Mouse (Mus musculus) spleen, adult 2 months (tissue): ENCODE measurements around the gene Cryab. TPM values are rescaled to one million over a fixed set of nuclear protein-coding genes. Genes with fewer than 3 reads are reported as not detected.

ENCODE experiments used
- DNase-seq, 2 experiments: peaks; one replicate each; pipeline versions ENCODE4 v3.0.0 to v3.0.0-alpha.2; 2012 to 2021; ENCODE audit warnings: low spot score in 2 of 2, low read depth in 1 of 2
- H3K27ac ChIP-seq: fragments of 200-500 bp; 2 replicates; pipeline ENCODE4 v1.5.1; 2012; ENCODE audit warnings: low read length, inconsistent platforms; ENCODE audit not compliant: insufficient read depth
- H3K27me3 ChIP-seq: fragments of 200-500 bp; 2 replicates; pipeline ENCODE4 v1.6.1; 2012; ENCODE audit warnings: mild to moderate bottlenecking, moderate library complexity, low read length, inconsistent platforms; ENCODE audit not compliant: control insufficient read depth, insufficient read depth
- H3K36me3 ChIP-seq: fragments of 200-500 bp; 2 replicates; pipeline ENCODE4 v1.6.1; 2012; ENCODE audit warnings: mild to moderate bottlenecking, low read length, inconsistent platforms; ENCODE audit not compliant: control insufficient read depth, insufficient read depth
- H3K4me1 ChIP-seq: fragments of 200-500 bp; 2 replicates; pipeline ENCODE4 v1.6.1; 2011; ENCODE audit warnings: inconsistent platforms; ENCODE audit not compliant: control insufficient read depth, insufficient read depth, insufficient read length
- H3K4me3 ChIP-seq: fragments of 200-500 bp; 2 replicates; pipeline ENCODE4 v1.5.1; 2011; ENCODE audit warnings: mild to moderate bottlenecking, inconsistent platforms; ENCODE audit not compliant: insufficient read depth, insufficient read length; ENCODE audit errors: extremely low read depth
- CTCF ChIP-seq: fragments of 200-500 bp; IDR thresholded peaks from 2 replicates; pipeline ENCODE4 v1.5.1; 2011; ENCODE audit warnings: mild to moderate bottlenecking, inconsistent platforms; ENCODE audit not compliant: insufficient read depth, insufficient read length, insufficient replicate concordance; ENCODE audit errors: extremely low read depth
- POLR2A ChIP-seq: fragments of 200-500 bp; IDR thresholded peaks from 2 replicates; pipeline ENCODE4 v1.6.1; 2011; ENCODE audit warnings: low read depth, low read length, inconsistent platforms
- WGBS: fragments of 180-500 bp; shearing (Covaris S2); methylation state at CpG from one replicate; pipeline ENCODE4 v1.1.7; 2018; 5-methylcytosine and 5-hydroxymethylcytosine counted together
- polyA plus RNA-seq: library from polyadenylated mRNA; depleted of rRNA; stranded (reverse); fragments of >200 nt; gene quantifications from 2 replicates; pipeline ENCODE4 v1.2.3, GENCODE M21; 2012; rRNA removed

Cryab gene
- polyA plus RNA-seq, 1 experiment = 13.5 TPM

DNA sequence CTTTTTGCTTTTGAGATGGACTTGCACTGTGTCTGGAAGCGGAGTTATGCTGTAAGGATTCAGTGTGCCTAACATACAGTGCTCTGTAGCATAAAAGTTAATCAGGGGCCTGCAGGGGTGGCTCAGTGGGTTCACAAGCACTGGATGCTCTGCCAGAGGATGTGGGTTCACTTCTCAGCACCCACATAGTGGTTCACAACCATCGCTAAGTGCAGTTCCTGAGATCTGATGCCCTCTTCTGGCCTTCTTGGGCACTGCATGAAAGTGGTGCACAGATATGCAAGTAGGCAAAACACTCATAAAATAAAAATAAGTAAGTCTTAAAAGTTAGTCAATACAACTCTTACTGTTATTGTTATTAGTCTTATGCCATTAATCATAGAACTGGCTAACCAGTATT lies 31.0 kb downstream of the Cryab start:
- WGBS = 68% methylated on average over 2 of the region's 2 CpGs
- H3K36me3 ChIP-seq = peaks cover 17% of the 10 kb centered on the region
- H3K4me3 ChIP-seq = no peak overlapping the region
- no peaks in the 10 kb centered on the region for H3K4me1 ChIP-seq
- H3K27ac ChIP-seq = no peak overlapping the region
- no peaks in the 10 kb centered on the region for H3K27me3 ChIP-seq
- no peak for TF ChIP-seq POLR2A
- TF ChIP-seq CTCF = peak; percentile 20; the same call in 1 of the 2 replicates
- DNase-seq = peak; percentile 32 to 36

DNA sequence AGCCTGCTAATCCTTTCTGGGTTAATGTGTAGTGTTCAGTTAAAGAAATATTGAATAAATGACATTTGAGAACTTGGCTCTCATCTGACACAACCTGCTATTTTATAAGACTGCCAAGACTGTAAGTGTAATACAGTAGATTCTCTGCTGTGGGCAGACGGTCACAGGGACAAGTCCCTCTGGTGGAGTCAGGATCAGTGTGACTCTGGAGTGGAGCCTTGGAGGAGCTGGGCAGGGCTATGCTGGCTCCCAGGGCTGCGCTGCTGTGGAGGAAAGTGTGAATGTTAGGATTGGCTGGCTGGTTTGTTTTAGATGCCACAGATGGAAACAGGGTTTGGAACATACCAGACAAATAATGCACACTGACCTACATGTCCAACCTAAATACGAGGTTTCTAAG lies 44.1 kb downstream of the Cryab start:
- WGBS = 91% methylated on average over 3 of the region's 3 CpGs
- H3K4me1 ChIP-seq = no peaks in the 10 kb centered on the region

DNA sequence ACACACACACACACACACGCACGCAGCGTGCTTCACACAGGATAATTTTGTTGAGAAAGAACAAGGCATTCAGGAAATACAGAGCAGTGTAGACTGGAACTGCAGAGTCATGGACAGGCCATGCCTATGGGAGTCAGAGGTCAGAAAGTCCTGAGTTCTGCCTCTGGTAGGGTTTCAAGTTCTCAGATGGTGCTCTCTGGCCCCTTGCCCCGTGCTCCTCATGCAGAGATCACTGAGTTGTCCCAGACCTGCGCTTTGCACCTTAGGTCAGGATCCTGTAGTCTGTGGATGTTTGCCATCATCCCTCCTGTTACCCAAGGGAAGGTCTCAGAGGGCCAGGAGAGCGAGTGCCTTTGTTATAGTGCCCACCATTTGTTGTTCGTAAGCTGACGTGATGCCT lies 45.7 kb downstream of the Cryab start:
- H3K4me3 ChIP-seq = no peak overlapping the region
- H3K36me3 ChIP-seq = peaks cover 8% of the 10 kb centered on the region
- H3K27me3 ChIP-seq = no peaks in the 10 kb centered on the region
- no peak overlapping the region for H3K27ac ChIP-seq
- H3K4me1 ChIP-seq = no peaks in the 10 kb centered on the region
- DNase-seq = no peak
- no peak for TF ChIP-seq POLR2A
- no peak for TF ChIP-seq CTCF
- 95% methylated on average over 8 of the region's 8 CpGs for WGBS

More for the DNA sequence above, 44.1 kb downstream of the Cryab start:
- H3K36me3 ChIP-seq = peaks cover 15% of the 10 kb centered on the region
- H3K27ac ChIP-seq = no peak overlapping the region
- no peak for DNase-seq
- no peaks in the 10 kb centered on the region for H3K27me3 ChIP-seq
- no peak overlapping the region for H3K4me3 ChIP-seq
- TF ChIP-seq CTCF = no peak
- TF ChIP-seq POLR2A = no peak

DNA sequence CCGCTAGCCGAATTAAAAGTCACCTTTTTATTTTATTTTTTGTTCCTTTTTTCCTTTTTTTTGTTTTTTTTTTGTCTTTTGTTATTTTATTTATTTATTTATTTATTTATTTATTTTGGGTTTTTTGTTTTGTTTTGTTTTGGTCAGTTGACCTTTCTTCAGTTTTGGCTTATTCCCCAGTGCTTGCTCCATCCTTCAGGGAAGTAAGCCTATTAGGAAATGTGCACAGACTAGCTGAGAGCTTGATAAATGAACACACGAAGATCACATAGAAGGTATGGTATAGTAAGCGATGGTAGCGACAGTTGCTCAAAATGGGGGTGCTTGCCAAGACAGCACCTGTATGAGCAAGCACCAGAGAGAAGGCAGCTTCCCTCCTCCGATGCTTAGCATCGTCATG lies 46.5 kb downstream of the Cryab start:
- no peaks in the 10 kb centered on the region for H3K27me3 ChIP-seq
- H3K27ac ChIP-seq = no peak overlapping the region
- peaks cover 6% of the 10 kb centered on the region for H3K36me3 ChIP-seq
- no peak overlapping the region for H3K4me3 ChIP-seq
- TF ChIP-seq POLR2A (no peak), CTCF (no peak)
- no peak for DNase-seq
- H3K4me1 ChIP-seq = no peaks in the 10 kb centered on the region
- 90% methylated on average over 7 of the region's 7 CpGs for WGBS

DNA sequence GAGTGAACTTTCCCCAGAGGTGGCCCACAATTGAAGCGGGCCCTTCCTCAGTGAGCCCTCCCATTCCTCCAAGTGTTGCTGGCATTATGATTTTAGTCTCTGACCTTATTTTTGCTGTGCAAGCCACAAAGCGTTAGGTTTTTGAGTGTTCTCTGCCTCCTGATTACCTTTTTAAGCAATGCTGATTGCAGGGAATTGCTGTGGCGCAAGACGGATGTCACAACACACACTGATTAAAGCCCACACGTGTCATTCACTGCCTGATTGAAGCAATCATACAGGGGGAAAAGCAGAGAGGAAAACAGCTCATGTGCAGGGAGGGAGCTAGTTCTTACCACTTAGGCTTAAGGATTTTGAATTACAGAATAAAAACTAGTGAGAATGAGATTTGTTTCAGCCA lies 47.2 kb downstream of the Cryab start:
- H3K36me3 ChIP-seq = peaks cover 8% of the 10 kb centered on the region
- DNase-seq = no peak
- H3K4me3 ChIP-seq = no peak overlapping the region
- no peaks in the 10 kb centered on the region for H3K4me1 ChIP-seq
- no peak for TF ChIP-seq POLR2A
- no peak for TF ChIP-seq CTCF
- H3K27ac ChIP-seq = no peak overlapping the region
- 90% methylated on average over 5 of the region's 5 CpGs for WGBS
- no peaks in the 10 kb centered on the region for H3K27me3 ChIP-seq

DNA sequence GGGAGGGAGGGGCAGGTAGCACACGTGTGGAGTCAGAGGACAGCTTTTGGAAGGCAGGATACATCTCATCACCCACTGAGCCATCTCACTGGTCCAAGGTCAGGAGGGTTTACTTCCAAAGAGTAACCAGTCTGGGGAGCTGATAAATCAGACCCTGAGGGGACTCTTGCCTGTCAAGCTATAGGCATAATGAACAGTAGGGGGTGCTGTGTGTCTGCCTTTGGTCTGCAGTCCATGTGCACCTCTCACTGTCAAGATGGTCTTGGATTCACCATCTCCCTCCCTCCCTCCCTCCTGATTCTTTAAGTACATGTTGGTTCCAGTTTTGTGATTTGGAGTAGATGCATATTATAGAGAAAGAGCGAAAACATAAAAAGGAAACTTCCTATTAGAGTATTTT lies 49.9 kb downstream of the Cryab start:
- DNase-seq = peak; percentile 17 to 46
- Histone ChIP-seq H3K36me3 (peaks cover 11% of the 10 kb centered on the region), H3K27me3 (no peaks in the 10 kb centered on the region), H3K27ac (no peak overlapping the region), H3K4me1 (no peaks in the 10 kb centered on the region), H3K4me3 (no peak overlapping the region)
- 77% methylated on average over 2 of the region's 2 CpGs for WGBS
- peak; percentile 69; the same call in 1 of the 2 replicates for TF ChIP-seq CTCF
- no peak for TF ChIP-seq POLR2A

DNA sequence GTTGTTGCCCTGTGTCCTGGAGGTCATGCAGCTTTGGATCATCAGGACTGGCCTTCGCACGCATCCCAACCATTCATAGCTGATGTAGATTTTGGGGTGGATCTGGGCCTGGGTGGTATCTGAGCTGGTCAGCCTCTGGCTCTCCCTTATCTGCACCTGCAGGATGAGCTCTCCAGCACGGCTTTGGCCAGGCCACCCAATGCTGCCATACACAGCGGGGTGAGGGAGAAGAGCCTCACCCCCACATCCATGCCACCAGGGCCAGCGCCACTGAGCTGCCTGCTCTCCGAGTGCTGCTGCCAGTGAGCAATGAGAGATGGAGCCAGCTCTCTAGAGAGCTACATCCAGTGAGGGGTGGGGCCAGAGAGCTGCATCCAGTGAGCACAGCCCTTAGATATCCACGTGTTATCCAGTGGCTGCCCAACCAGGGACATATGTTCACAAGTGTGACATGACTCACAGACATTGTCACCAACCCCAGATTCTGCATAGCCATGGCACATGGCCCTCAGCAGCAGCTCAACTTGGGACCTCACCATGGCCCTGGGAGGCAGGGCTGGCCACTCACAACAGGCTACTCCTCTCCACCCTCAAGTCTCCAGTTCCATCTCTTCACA lies 52.0 kb downstream of the Cryab start:
- no peak overlapping the region for H3K4me3 ChIP-seq
- no peaks in the 10 kb centered on the region for H3K4me1 ChIP-seq
- H3K36me3 ChIP-seq = peaks cover 15% of the 10 kb centered on the region
- 90% methylated on average over 7 of the region's 7 CpGs for WGBS
- TF ChIP-seq POLR2A (no peak), CTCF (no peak)
- no peak for DNase-seq
- peak overlapping the region; percentile 59; the same call in 1 of the 2 replicates for H3K27ac ChIP-seq
- H3K27me3 ChIP-seq = no peaks in the 10 kb centered on the region

Other genes with a start within 250 kb of the Cryab start
- gene Pts, start 222.6 kb upstream of the Cryab start, polyA plus RNA-seq = 27.8 and 56.4 TPM in 2 replicates
- gene Il18, start 196.5 kb upstream of the Cryab start, polyA plus RNA-seq = 10.7 and 12.6 TPM in 2 replicates
- gene Bco2, start 196.1 kb upstream of the Cryab start, polyA plus RNA-seq = 0.54 and 0.62 TPM in 2 replicates
- not detected in 2 replicates for gene Tex12, start 190.0 kb upstream of the Cryab start, polyA plus RNA-seq
- gene Sdhd, start 147.5 kb upstream of the Cryab start, polyA plus RNA-seq = 70.6 and 73.2 TPM in 2 replicates
- gene Timm8b, start 147.4 kb upstream of the Cryab start, polyA plus RNA-seq = 39.0 and 67.3 TPM in 2 replicates
- gene Pih1d2, start 134.0 kb upstream of the Cryab start, polyA plus RNA-seq = 0.07 and 0.18 TPM in 2 replicates
- gene Nkapd1, start 133.9 kb upstream of the Cryab start, polyA plus RNA-seq = 4.0 and 4.4 TPM in 2 replicates
- gene Dlat, start 91.5 kb upstream of the Cryab start, polyA plus RNA-seq = 4.9 and 5.2 TPM in 2 replicates
- 0.35 and 0.73 TPM in 2 replicates for gene Dixdc1, start 11.8 kb upstream of the Cryab start, polyA plus RNA-seq
- gene 2310030G06Rik, start 4.8 kb upstream of the Cryab start, polyA plus RNA-seq = 0.71 and 0.94 TPM in 2 replicates
- 5.4 and 6.0 TPM in 2 replicates for gene Hspb2, start 1.0 kb downstream of the Cryab start, polyA plus RNA-seq
- 2.6 and 3.2 TPM in 2 replicates for gene Fdxacb1, start 16.9 kb downstream of the Cryab start, polyA plus RNA-seq
- 10.4 and 12.3 TPM in 2 replicates for gene Alg9, start 23.7 kb downstream of the Cryab start, polyA plus RNA-seq
- 9.2 and 10.5 TPM in 2 replicates for gene 1110032A03Rik, start 24.2 kb downstream of the Cryab start, polyA plus RNA-seq
- gene Ppp2r1b, start 94.0 kb downstream of the Cryab start, polyA plus RNA-seq = 8.6 and 10.2 TPM in 2 replicates